Mouse (Mus musculus): ENCODE results near the gene Nedd9. TPM values are rescaled to one million over a fixed set of nuclear protein-coding genes. Genes with fewer than 3 reads are reported as not detected.

Gene Nedd9
- 25.0 and 27.7 TPM in 2 replicates for polyA plus RNA-seq (2014; fragmentation: Nextera tagmentation; extraction: Ambion mirVana)

- 81% methylated on average over 15 of the region's 15 CpGs for WGBS
- H3K4me1 ChIP-seq (ENCODE audit: control insufficient read depth, insufficient read depth, low read length): no peaks in the 10 kb centered on the region; the same call in 1 of the 2 replicates
- no peaks in the 10 kb centered on the region for H3K9me3 ChIP-seq (replicated peaks; ENCODE audit: control insufficient read depth, low read length)
- no peaks in the 10 kb centered on the region for H3K27me3 ChIP-seq (replicated peaks; ENCODE audit: control insufficient read depth, insufficient read depth, low read length)
- no peak within 1 kb of the TSS for H3K9ac ChIP-seq (ENCODE audit: low read length)
- H3K36me3 ChIP-seq (ENCODE audit: control insufficient read depth, insufficient read depth, low read length): no peaks in the 10 kb centered on the region
- DNase-seq (ENCODE audit: low spot score) (no peak), ATAC-seq (no peak)
- H3K4me2 ChIP-seq (ENCODE audit: low read length): no peak within 1 kb of the TSS
- no peak within 1 kb of the TSS for H3K4me3 ChIP-seq (ENCODE audit: low read depth, low read length)
- H3K27ac ChIP-seq (ENCODE audit: low read depth, low read length): no peak within 1 kb of the TSS
Observed at GRCm38 (mm10) chr13:41486606-41487408, at the start of gene Nedd9. Gene Nedd9, minus strand, starts transcription at chr13:41487362.

GRCm38 (mm10) chr13:41532625-41533024 is 45.5 kb upstream of the Nedd9 start:
- no peak for ATAC-seq
- H3K4me2 ChIP-seq (ENCODE audit: low read length): no peak overlapping the region
- H3K4me3 ChIP-seq (ENCODE audit: low read depth, low read length): no peak overlapping the region
- WGBS: 92% methylated on average over 5 of the region's 5 CpGs
- no peaks in the 10 kb centered on the region for H3K4me1 ChIP-seq (ENCODE audit: control insufficient read depth, insufficient read depth, low read length)
- DNase-seq (ENCODE audit: low spot score): no peak
- H3K36me3 ChIP-seq (ENCODE audit: control insufficient read depth, insufficient read depth, low read length): no peaks in the 10 kb centered on the region
- no peak overlapping the region for H3K9ac ChIP-seq (ENCODE audit: low read length)
- H3K27ac ChIP-seq (ENCODE audit: low read depth, low read length): no peak overlapping the region
- no peaks in the 10 kb centered on the region for H3K9me3 ChIP-seq (replicated peaks; ENCODE audit: control insufficient read depth, low read length)
- no peaks in the 10 kb centered on the region for H3K27me3 ChIP-seq (replicated peaks; ENCODE audit: control insufficient read depth, insufficient read depth, low read length)

GRCm38 (mm10) chr13:41530326-41530725 is 43.2 kb upstream of the Nedd9 start:
- Histone ChIP-seq H3K9me3 (replicated peaks; ENCODE audit: control insufficient read depth, low read length) (no peaks in the 10 kb centered on the region), H3K27me3 (replicated peaks; ENCODE audit: control insufficient read depth, insufficient read depth, low read length) (no peaks in the 10 kb centered on the region), H3K36me3 (ENCODE audit: control insufficient read depth, insufficient read depth, low read length) (no peaks in the 10 kb centered on the region), H3K4me3 (ENCODE audit: low read depth, low read length) (no peak overlapping the region), H3K4me2 (ENCODE audit: low read length) (no peak overlapping the region), H3K9ac (ENCODE audit: low read length) (no peak overlapping the region), H3K27ac (ENCODE audit: low read depth, low read length) (no peak overlapping the region), H3K4me1 (ENCODE audit: control insufficient read depth, insufficient read depth, low read length) (no peaks in the 10 kb centered on the region)
- DNase-seq (ENCODE audit: low spot score) (no peak), ATAC-seq (no peak)

GRCm38 (mm10) chr13:41524208-41524607 is 37.0 kb upstream of the Nedd9 start:
- ATAC-seq: no peak
- no peak overlapping the region for H3K4me3 ChIP-seq (ENCODE audit: low read depth, low read length)
- H3K4me2 ChIP-seq (ENCODE audit: low read length): no peak overlapping the region
- WGBS: 95% methylated on average over 11 of the region's 11 CpGs
- DNase-seq (ENCODE audit: low spot score): no peak
- no peak overlapping the region for H3K9ac ChIP-seq (ENCODE audit: low read length)
- no peaks in the 10 kb centered on the region for H3K9me3 ChIP-seq (replicated peaks; ENCODE audit: control insufficient read depth, low read length)
- no peaks in the 10 kb centered on the region for H3K27me3 ChIP-seq (replicated peaks; ENCODE audit: control insufficient read depth, insufficient read depth, low read length)
- H3K27ac ChIP-seq (ENCODE audit: low read depth, low read length): no peak overlapping the region
- no peaks in the 10 kb centered on the region for H3K36me3 ChIP-seq (ENCODE audit: control insufficient read depth, insufficient read depth, low read length)
- H3K4me1 ChIP-seq (ENCODE audit: control insufficient read depth, insufficient read depth, low read length): no peaks in the 10 kb centered on the region

- Histone ChIP-seq H3K4me1 (ENCODE audit: control insufficient read depth, insufficient read depth, low read length) (no peaks in the 10 kb centered on the region), H3K4me2 (ENCODE audit: low read length) (no peak overlapping the region), H3K9ac (ENCODE audit: low read length) (no peak overlapping the region), H3K4me3 (ENCODE audit: low read depth, low read length) (no peak overlapping the region), H3K36me3 (ENCODE audit: control insufficient read depth, insufficient read depth, low read length) (no peaks in the 10 kb centered on the region), H3K9me3 (replicated peaks; ENCODE audit: control insufficient read depth, low read length) (no peaks in the 10 kb centered on the region), H3K27ac (ENCODE audit: low read depth, low read length) (no peak overlapping the region), H3K27me3 (replicated peaks; ENCODE audit: control insufficient read depth, insufficient read depth, low read length) (no peaks in the 10 kb centered on the region)
- WGBS: 87% methylated on average over 4 of the region's 4 CpGs
- DNase-seq (ENCODE audit: low spot score) (no peak), ATAC-seq (no peak)
Observed at GRCm38 (mm10) chr13:41521296-41521695, 34.1 kb upstream of the Nedd9 start.

- Histone ChIP-seq H3K27me3 (replicated peaks; ENCODE audit: control insufficient read depth, insufficient read depth, low read length) (no peaks in the 10 kb centered on the region), H3K4me1 (ENCODE audit: control insufficient read depth, insufficient read depth, low read length) (no peaks in the 10 kb centered on the region), H3K9ac (ENCODE audit: low read length) (no peak overlapping the region), H3K9me3 (replicated peaks; ENCODE audit: control insufficient read depth, low read length) (no peaks in the 10 kb centered on the region), H3K4me2 (ENCODE audit: low read length) (no peak overlapping the region), H3K4me3 (ENCODE audit: low read depth, low read length) (no peak overlapping the region), H3K36me3 (ENCODE audit: control insufficient read depth, insufficient read depth, low read length) (no peaks in the 10 kb centered on the region), H3K27ac (ENCODE audit: low read depth, low read length) (no peak overlapping the region)
- 89% methylated on average over 5 of the region's 5 CpGs for WGBS
- DNase-seq (ENCODE audit: low spot score) (no peak), ATAC-seq (no peak)
Observed at GRCm38 (mm10) chr13:41520549-41521161, 33.5 kb upstream of the Nedd9 start.

GRCm38 (mm10) chr13:41519792-41520191 is 32.6 kb upstream of the Nedd9 start:
- Histone ChIP-seq H3K36me3 (ENCODE audit: control insufficient read depth, insufficient read depth, low read length) (no peaks in the 10 kb centered on the region), H3K27ac (ENCODE audit: low read depth, low read length) (no peak overlapping the region), H3K4me1 (ENCODE audit: control insufficient read depth, insufficient read depth, low read length) (no peaks in the 10 kb centered on the region), H3K4me3 (ENCODE audit: low read depth, low read length) (no peak overlapping the region), H3K4me2 (ENCODE audit: low read length) (no peak overlapping the region), H3K9me3 (replicated peaks; ENCODE audit: control insufficient read depth, low read length) (no peaks in the 10 kb centered on the region), H3K9ac (ENCODE audit: low read length) (no peak overlapping the region), H3K27me3 (replicated peaks; ENCODE audit: control insufficient read depth, insufficient read depth, low read length) (no peaks in the 10 kb centered on the region)
- DNase-seq (ENCODE audit: low spot score) (no peak), ATAC-seq (no peak)
- WGBS: 92% methylated on average over 4 of the region's 4 CpGs

- Histone ChIP-seq H3K4me1 (ENCODE audit: control insufficient read depth, insufficient read depth, low read length) (no peaks in the 10 kb centered on the region), H3K27ac (ENCODE audit: low read depth, low read length) (no peak overlapping the region), H3K27me3 (replicated peaks; ENCODE audit: control insufficient read depth, insufficient read depth, low read length) (no peaks in the 10 kb centered on the region), H3K36me3 (ENCODE audit: control insufficient read depth, insufficient read depth, low read length) (no peaks in the 10 kb centered on the region), H3K4me3 (ENCODE audit: low read depth, low read length) (no peak overlapping the region), H3K9ac (ENCODE audit: low read length) (no peak overlapping the region), H3K4me2 (ENCODE audit: low read length) (no peak overlapping the region), H3K9me3 (replicated peaks; ENCODE audit: control insufficient read depth, low read length) (no peaks in the 10 kb centered on the region)
- ATAC-seq (no peak), DNase-seq (ENCODE audit: low spot score) (no peak)
- 94% methylated on average over 4 of the region's 4 CpGs for WGBS
Observed at GRCm38 (mm10) chr13:41517193-41517592, 30.0 kb upstream of the Nedd9 start.

GRCm38 (mm10) chr13:41515749-41516148 is 28.6 kb upstream of the Nedd9 start:
- ATAC-seq: no peak
- no peak overlapping the region for H3K27ac ChIP-seq (ENCODE audit: low read depth, low read length)
- H3K4me1 ChIP-seq (ENCODE audit: control insufficient read depth, insufficient read depth, low read length): no peaks in the 10 kb centered on the region
- H3K9ac ChIP-seq (ENCODE audit: low read length): no peak overlapping the region
- H3K36me3 ChIP-seq (ENCODE audit: control insufficient read depth, insufficient read depth, low read length): no peaks in the 10 kb centered on the region
- no peak overlapping the region for H3K4me2 ChIP-seq (ENCODE audit: low read length)
- no peak for DNase-seq (ENCODE audit: low spot score)
- no peak overlapping the region for H3K4me3 ChIP-seq (ENCODE audit: low read depth, low read length)
- 87% methylated on average over 4 of the region's 4 CpGs for WGBS
- H3K27me3 ChIP-seq (replicated peaks; ENCODE audit: control insufficient read depth, insufficient read depth, low read length): no peaks in the 10 kb centered on the region
- H3K9me3 ChIP-seq (replicated peaks; ENCODE audit: control insufficient read depth, low read length): no peaks in the 10 kb centered on the region
